Mouse (Mus musculus) kidney, adult 2 months (tissue): Measurements from ENCODE around the gene Grin2d. TPM values are rescaled to one million over a fixed set of nuclear protein-coding genes. Genes with fewer than 3 reads are reported as not detected.

Experiments
- DNase-seq: peaks from one replicate; pipeline ENCODE4 v3.0.0; 2021
- H3K27ac ChIP-seq: fragments of 200-500 bp; 2 replicates; pipeline ENCODE4 v1.5.1; 2012; ENCODE audit warnings: low read depth, low read length, control low read depth, inconsistent platforms; ENCODE audit not compliant: insufficient read depth
- H3K27me3 ChIP-seq: fragments of 200-500 bp; replicated peaks from 2 replicates; pipeline ENCODE4 v1.6.1; 2012; ENCODE audit warnings: mild to moderate bottlenecking, moderate library complexity, low read length, inconsistent platforms; ENCODE audit not compliant: control insufficient read depth, insufficient read depth
- H3K36me3 ChIP-seq: fragments of 200-500 bp; 2 replicates; pipeline ENCODE4 v1.6.1; 2012; ENCODE audit warnings: mild to moderate bottlenecking, moderate library complexity, low read length, inconsistent platforms; ENCODE audit not compliant: control insufficient read depth, insufficient read depth
- H3K4me1 ChIP-seq: fragments of 200-500 bp; 2 replicates; pipeline ENCODE4 v1.6.1; 2011; ENCODE audit warnings: low read length; ENCODE audit not compliant: control insufficient read depth, insufficient read depth
- H3K4me3 ChIP-seq: fragments of 200-500 bp; 2 replicates; pipeline ENCODE4 v1.5.1; 2011; ENCODE audit warnings: mild to moderate bottlenecking, low read depth, low read length, control low read depth; ENCODE audit not compliant: insufficient read depth
- CTCF ChIP-seq: fragments of 200-500 bp; conservative IDR thresholded peaks from 2 replicates; pipeline ENCODE4 v1.5.1; 2011; ENCODE audit warnings: low read depth, mild to moderate bottlenecking, control low read depth, low read length, moderate library complexity, mixed read lengths; ENCODE audit not compliant: insufficient read depth, insufficient read length
- POLR2A ChIP-seq: fragments of 200-500 bp; IDR thresholded peaks from one replicate; pipeline ENCODE4 v1.6.1; 2011; ENCODE audit warnings: low read depth, low read length, control low read depth
- WGBS: fragments of 180-500 bp; shearing (Covaris S2); methylation state at CpG from one replicate; pipeline ENCODE4 v1.1.7; 2018; 5-methylcytosine and 5-hydroxymethylcytosine counted together
- polyA plus RNA-seq: library from polyadenylated mRNA; depleted of rRNA; stranded (reverse); fragments of >200 nt; gene quantifications from 2 replicates; pipeline ENCODE4 v1.2.3, GENCODE M21; 2012

The Grin2d gene
- polyA plus RNA-seq, 1 experiment: 0.45 TPM

DNA sequence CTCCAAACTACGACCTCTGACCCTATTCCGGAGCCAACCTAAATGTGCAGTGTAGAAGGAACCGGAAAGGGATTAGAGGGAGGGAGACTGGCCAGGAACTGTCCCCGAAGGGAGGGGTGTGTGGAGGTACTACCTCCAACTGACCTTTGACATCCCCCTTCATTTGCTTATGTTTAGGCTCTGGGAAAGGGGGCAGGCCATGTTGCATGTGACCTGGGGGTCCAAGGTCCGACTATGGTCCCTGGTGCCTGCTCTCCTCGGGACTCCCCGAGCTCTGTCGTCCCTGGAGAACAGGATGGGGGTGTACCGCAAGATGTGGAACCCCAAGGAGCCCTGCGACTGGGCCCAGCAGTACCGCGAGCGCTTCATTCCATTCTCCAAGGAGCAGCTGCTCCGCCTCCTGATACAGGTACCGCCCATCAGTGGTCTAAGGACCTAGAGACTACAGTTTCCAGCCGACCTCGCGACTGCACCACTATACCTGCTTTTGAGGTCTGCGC lies 19.1 kb upstream of the Grin2d start:
- no peaks in the 10 kb centered on the region for H3K27me3 ChIP-seq

DNA sequence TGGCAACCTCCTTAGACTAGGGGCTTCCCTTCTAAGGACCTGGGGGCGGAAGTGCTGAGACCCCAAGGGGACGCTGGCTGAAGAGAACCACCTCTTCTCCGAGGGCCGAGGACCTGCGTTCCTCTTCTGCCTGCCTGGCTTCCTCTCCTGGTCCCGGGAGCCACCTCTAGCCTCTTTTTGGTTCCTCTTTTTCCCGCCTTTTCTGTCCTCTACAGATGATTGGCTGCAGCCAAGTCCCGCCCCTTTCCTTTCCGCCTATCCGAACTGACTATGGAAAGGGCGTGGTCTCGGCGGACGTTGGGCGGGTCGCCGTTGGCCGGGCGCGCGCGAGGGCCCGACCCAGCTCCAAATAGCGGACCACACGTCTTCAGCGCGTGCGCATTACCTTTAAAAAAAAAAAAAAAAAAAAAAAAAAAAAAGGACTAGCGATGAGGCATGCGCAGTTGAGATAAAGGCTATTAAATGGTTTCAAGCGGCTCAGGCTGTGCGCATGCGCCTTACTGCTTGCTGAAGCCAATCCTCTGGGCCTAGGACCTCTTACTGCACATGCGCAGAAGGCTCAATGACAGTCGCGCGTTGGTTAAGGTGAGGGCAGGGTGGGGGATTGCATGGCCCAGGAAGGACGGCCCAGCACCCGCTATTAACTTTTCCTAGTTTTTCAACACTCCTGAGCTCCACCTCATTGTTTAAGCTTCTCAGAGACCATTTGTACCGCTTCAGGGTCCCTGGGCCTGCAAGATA lies 18.5 kb upstream of the Grin2d start, which contains the start of the genes Syngr4 and Tmem143:
Syngr4 (minus strand) TSS at position 198 of the 741 bp plus-strand sequence.
Tmem143 (plus strand) TSS at position 425 of the 741 bp plus-strand sequence.
- Histone ChIP-seq H3K27me3 (no peaks in the 10 kb centered on the region), H3K4me1 (no peaks in the 10 kb centered on the region; the same call in 1 of the 2 replicates), H3K36me3 (no peaks in the 10 kb centered on the region), H3K27ac (peak within 1 kb of the TSS; percentile 93), H3K4me3 (peak within 1 kb of the TSS; percentile 52)
- DNase-seq: peak; percentile 99
- TF ChIP-seq POLR2A (peak; percentile 84), CTCF (no peak)
- under 1% methylated on average over 40 of the region's 40 CpGs for WGBS

More for the DNA sequence above, 19.1 kb upstream of the Grin2d start:
- TF ChIP-seq POLR2A: no peak
- no peak for TF ChIP-seq CTCF
- no peaks in the 10 kb centered on the region for H3K36me3 ChIP-seq
- no peaks in the 10 kb centered on the region; the same call in 1 of the 2 replicates for H3K4me1 ChIP-seq
- peak overlapping the region; percentile 93 for H3K27ac ChIP-seq
- peak; percentile 90 for DNase-seq
- WGBS: 1% methylated on average over 19 of the region's 19 CpGs
- peak overlapping the region; percentile 52 for H3K4me3 ChIP-seq

DNA sequence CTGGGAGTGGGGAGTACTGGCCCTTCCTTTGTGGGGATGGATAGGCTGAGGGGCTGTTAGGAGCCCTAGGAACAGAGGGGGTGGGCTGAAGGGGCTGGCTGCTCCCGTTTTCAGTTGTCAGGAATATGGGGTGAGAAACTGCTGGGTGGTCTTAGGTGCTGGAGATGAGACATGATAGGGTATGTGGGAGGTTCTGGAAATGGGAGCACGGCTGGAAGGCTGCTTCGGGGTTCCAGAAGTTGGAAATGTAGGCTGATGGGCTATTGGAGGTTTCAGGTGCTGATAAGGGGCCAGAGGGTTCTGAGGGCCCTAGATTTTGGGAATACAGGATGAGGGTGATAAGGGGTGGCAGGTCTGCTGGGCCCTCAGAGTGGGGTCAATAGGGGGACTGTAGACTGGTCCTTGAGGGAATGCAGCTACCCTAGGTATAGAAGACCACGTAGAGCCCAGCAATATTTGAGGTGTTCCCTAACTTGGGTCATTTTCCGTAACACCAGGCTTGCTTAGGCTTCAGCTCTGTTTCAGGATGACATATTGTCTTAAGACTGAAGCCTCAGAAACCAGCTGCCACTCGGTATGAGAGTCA lies 17.8 kb upstream of the Grin2d start:
- Histone ChIP-seq H3K36me3 (no peaks in the 10 kb centered on the region), H3K4me3 (no peak overlapping the region), H3K27me3 (no peaks in the 10 kb centered on the region), H3K27ac (no peak overlapping the region), H3K4me1 (no peaks in the 10 kb centered on the region; the same call in 1 of the 2 replicates)
- no peak for DNase-seq
- 70% methylated on average over 6 of the region's 6 CpGs for WGBS
- TF ChIP-seq POLR2A (no peak), CTCF (no peak)

DNA sequence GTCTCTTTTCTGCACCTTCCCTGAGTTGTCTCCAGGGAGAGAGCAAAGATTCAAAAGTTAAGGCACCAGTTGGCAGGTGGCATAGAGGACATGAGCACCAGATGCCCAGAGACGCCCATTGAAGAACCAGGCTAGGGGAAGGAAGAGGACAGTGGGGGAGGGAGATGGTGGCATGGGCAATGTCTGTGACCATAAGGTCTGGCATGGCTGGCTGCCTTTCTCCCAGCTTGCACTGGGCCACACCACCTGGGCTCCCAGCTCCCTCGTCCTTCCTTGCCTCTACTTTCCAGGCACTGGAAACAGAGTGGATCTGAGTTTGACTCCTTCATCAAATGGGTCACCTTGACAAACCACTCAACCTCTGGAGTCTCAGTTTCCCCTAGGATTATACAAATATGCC lies 14.5 kb upstream of the Grin2d start:
- WGBS: 83% methylated on average over 2 of the region's 2 CpGs
- Histone ChIP-seq H3K4me3 (no peak overlapping the region), H3K27me3 (no peaks in the 10 kb centered on the region), H3K27ac (no peak overlapping the region), H3K4me1 (no peaks in the 10 kb centered on the region), H3K36me3 (no peaks in the 10 kb centered on the region)
- no peak for DNase-seq
- TF ChIP-seq CTCF: no peak
- TF ChIP-seq POLR2A: no peak

DNA sequence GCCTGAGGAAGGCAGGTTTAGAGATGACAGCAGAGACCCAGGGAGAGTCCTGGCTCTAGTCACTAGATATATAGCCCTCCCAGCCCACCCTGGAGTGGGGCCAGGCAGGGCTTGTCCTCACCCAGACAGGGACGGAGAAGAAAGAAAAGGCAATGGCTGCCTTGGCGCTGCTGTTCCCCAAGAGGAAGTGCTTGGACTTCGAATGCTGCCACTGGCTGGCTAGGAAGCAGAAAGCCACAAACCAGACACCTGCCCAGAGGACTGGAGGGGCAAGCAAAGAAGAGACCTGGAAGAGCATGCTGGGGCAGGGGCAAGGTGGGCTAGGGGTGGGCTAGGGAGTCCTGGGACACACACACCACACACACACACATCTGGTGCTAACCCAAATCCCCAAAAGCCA lies 9.1 kb upstream of the Grin2d start:
- Histone ChIP-seq H3K4me3 (no peak overlapping the region), H3K27me3 (no peaks in the 10 kb centered on the region), H3K4me1 (no peaks in the 10 kb centered on the region), H3K36me3 (no peaks in the 10 kb centered on the region; the same call in 1 of the 2 replicates), H3K27ac (no peak overlapping the region)
- WGBS: 36% methylated on average over 3 of the region's 3 CpGs
- no peak for DNase-seq
- TF ChIP-seq POLR2A (no peak), CTCF (no peak)

DNA sequence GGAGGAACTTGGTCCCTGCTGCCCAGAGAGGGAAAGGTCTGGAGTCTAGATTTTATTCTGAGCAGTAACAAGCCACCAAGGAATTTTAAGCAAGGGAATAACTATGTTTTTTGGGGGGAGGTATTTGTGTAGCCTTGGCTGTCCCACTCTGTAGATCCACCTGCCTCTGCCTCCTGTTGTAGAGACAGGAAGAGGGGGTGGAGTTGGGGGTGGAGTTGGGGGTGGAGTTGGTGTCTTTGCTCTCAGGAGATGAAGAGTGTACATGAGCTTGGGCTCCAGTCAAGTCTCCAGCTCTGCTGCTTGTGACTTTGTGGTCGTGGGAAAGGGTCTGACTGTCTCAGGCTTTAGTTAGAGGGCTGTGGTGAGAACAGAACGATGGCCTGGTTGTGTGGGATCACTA lies 2.8 kb upstream of the Grin2d start:
- no peak for DNase-seq

DNA sequence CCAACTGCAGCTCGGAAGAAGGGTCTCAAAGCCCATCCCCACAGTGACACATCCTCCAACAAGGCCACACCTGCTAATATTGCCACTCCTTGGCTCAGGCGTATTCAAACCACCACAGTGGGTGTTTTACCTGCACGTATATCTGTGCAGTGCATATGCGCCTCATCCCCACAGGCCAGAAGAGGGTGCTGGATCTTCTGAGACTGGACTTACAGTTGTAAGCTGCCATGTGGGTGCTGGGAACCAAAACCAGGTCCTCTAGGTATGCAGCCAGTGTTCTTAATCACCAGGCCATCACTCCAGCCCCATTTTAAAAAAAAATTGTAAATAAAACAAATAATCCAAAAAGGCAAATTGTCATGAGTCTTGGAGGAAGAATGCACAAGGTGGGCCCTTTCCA lies 2.4 kb upstream of the Grin2d start:
- WGBS: over 99% methylated on average over 4 of the region's 4 CpGs
- H3K4me3 ChIP-seq: no peak overlapping the region
- H3K27me3 ChIP-seq: no peaks in the 10 kb centered on the region
- H3K27ac ChIP-seq: no peak overlapping the region
- TF ChIP-seq CTCF: no peak
- TF ChIP-seq POLR2A: no peak
- no peak for DNase-seq
- H3K4me1 ChIP-seq: no peaks in the 10 kb centered on the region
- peaks cover 4% of the 10 kb centered on the region for H3K36me3 ChIP-seq

More for the DNA sequence above, 2.8 kb upstream of the Grin2d start:
- H3K27me3 ChIP-seq: no peaks in the 10 kb centered on the region
- peaks cover 4% of the 10 kb centered on the region for H3K36me3 ChIP-seq
- 83% methylated on average over 2 of the region's 2 CpGs for WGBS
- H3K4me1 ChIP-seq: no peaks in the 10 kb centered on the region
- TF ChIP-seq POLR2A (no peak), CTCF (no peak)
- no peak overlapping the region for H3K4me3 ChIP-seq
- no peak overlapping the region for H3K27ac ChIP-seq

DNA sequence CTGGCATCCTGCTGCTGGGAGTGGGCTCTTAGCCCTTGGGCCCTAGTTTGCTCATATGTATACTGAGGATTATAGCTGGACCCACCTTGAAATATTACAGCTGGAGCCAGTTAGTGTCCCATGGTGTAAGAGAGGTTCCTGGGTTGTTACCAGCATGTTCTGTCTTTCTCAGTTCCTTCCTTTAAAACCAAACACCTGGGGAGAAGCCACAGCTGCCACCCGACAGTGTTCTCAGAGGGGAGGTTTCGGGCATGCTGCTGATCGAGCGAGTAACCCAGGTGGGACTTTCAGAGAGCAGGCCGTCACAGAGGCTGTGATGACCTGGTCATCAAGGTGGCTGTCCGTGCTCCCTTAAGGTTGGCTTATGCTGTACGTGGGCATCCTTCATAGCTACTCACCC lies 1.3 kb downstream of the Grin2d start:
- WGBS: 92% methylated on average over 7 of the region's 7 CpGs
- no peak for DNase-seq
- Histone ChIP-seq H3K27ac (no peak overlapping the region), H3K36me3 (peaks cover 4% of the 10 kb centered on the region), H3K4me1 (peaks cover 6% of the 10 kb centered on the region; the same call in 1 of the 2 replicates), H3K27me3 (no peaks in the 10 kb centered on the region), H3K4me3 (no peak overlapping the region)
- TF ChIP-seq CTCF (no peak), POLR2A (no peak)
